Mouse (Mus musculus): Measurements from ENCODE around the gene Proser2.
"Not testable (repeated sequence)": the region's sequence is repeated elsewhere in the genome, so short reads cannot be mapped to it uniquely, and the experiment has no call there.

Gene Proser2

DNA sequence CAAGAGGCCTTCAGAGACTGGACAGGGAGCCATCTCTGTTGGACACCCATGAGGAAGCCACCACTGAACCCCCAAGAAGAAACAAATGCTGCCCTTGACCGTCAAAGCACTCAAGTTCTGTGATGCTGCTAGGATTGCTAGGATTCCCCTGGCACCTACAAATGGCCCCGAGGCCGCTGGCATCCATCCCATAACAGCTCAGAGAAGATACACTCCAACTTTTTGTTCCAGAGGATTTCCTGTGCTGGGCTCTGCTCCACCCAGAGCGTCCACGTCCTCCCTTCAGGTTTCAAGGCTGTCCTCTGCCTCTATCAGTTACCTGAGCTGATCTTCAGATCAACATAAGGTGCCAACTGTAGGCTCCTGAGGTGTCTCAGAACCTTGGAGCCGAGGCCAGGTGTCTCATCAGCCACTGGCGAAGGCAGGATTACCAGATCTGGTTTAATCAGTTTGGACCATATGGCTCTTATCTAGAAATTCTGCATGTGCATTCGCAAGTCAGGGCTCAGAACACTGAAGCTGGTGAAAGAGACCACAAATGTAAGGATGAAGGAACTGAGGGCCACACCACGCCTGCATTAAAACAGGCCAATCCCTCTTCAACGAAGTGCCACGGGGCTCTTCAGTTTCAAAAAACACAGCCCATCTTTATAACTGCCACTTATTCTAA, 1.7 kb downstream of the Proser2 start:
- peak; percentile 25 for DNase-seq

DNA sequence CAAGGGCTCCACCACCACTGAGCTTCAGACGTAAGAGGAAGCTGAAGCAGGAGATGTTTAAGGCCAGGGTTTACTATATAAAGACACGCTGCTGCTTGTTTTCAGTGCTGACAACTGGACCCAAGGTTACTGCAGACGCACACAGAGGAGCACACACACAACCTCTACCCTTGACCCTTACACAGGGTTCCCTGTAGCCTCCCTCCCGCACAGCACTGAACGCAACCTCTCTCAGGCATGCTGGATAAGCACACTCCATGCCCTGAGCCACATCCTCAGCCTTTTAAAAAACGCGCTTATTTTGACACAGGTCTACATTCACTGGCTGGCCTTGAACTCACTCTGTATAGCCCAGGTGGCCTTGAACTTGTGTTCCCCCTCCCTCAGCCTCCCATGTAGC, 7.0 kb downstream of the Proser2 start:
- no peak for DNase-seq

DNA sequence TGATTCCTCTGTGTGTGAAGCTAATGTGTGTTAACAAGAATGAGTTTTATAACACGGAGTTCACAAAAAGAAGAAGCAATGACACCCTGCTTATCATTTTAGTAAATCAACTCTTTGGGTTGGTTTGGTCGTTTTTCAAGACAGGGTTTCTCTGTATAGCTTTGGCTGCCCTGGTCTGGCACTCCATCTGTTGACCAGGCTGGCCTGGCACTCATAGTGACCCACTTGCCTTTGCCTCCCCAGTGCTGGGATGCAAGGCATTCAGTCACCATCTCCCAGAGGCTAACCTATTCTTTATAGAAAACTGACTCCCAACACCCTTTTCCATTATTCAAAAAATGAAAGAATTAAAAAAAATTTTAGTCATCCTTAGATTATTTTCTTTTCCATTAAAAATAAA, 8.9 kb downstream of the Proser2 start:
- DNase-seq, result no peak

DNA sequence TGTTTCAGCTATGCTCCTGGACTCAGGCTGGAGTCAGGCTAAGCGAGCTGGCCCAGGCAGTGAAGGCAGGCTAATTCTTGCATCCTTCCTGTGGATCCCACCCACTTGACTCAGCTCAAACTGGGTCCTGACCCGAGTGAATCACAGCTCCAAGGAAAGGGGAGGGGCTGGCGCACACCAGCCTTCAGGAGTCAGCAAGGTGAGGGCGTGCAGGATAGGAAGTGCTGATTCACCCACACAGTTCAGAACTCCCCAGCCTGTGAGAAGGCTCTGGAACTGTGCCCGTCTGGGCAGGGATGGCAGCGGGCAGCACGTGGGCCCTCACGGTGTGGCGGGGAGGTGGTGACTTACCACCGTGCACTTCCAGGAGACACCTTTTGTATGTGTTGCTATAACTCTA, 11.8 kb downstream of the Proser2 start:
- DNase-seq, result peak; percentile 75

DNA sequence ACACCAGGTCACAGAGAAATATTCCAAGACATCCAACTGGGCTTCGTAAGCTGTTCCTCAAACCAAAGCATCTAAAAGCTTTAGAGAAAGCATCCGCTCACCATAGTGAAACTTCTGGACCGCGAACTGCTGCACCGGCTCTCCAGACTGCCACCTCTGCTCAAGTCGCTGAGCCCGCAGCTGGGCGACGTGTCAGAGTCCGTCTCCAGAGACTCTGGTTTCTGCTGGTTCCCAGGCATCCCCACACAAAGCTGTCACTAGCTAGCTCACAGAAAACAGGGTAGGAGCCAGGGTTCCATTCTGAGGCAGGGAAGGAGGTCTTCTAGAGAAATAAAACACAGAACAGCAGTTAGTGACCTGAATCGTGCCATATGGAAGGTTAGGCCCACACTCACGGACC, 16.2 kb downstream of the Proser2 start:
- no peak for DNase-seq

DNA sequence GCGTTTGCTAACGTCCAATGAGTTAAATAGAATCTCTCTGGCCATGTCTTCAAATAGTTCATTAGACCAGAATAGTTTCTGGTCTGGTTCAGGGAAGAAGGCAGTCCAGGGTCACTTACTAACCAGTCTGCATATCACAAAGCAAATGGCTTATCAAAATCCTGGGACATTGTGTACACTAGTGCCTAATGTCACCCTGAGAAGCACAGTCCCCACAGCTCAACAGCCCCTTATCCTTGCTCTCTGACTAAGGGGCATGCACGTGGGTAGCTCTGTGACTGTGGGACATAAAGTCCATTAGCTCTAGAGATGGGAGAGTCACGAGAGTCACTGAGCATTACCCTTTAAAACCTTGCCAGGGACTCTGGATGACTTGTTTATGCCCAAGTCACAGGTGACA, 17.4 kb downstream of the Proser2 start:
- DNase-seq, result no peak

DNA sequence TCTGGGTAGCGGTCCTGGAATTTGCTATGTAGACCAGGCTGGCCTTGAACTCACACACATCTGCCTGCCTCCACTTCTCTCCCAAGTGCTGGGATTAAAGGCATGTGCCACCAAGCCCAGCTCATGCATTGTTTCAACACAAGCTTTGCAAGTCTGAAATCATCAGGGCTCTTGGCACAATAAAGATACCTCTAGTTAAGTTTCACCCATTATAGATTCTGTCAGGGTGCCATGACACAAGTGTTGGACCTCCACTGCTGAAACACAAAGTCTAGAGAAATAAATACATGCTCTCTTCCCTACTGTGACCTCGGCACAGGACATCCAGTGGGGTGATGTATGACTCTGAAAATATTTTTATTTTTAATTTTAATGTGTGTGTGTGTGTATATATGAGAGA, 24.6 kb downstream of the Proser2 start:
- no peak for DNase-seq

DNA sequence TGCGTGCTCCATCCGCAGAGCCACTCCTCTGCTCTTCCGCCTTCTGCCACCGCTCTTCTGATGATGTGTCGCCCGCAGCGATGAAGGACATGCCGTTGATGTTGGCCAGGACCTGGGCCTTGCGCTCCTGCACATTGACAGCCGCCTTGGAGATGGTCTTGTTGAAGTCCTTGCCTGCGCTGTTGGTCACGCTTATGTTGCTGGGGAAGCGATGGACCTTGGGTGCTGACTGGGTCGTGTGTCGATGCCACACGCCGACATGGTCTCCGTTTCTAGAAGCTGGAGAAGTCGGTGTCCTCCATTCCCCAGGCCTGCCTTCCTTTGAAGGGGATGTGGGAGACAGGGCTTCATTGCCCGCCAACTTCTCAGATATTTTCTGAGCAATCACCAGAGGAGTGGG, 29.3 kb downstream of the Proser2 start:
- no peak for DNase-seq

DNA sequence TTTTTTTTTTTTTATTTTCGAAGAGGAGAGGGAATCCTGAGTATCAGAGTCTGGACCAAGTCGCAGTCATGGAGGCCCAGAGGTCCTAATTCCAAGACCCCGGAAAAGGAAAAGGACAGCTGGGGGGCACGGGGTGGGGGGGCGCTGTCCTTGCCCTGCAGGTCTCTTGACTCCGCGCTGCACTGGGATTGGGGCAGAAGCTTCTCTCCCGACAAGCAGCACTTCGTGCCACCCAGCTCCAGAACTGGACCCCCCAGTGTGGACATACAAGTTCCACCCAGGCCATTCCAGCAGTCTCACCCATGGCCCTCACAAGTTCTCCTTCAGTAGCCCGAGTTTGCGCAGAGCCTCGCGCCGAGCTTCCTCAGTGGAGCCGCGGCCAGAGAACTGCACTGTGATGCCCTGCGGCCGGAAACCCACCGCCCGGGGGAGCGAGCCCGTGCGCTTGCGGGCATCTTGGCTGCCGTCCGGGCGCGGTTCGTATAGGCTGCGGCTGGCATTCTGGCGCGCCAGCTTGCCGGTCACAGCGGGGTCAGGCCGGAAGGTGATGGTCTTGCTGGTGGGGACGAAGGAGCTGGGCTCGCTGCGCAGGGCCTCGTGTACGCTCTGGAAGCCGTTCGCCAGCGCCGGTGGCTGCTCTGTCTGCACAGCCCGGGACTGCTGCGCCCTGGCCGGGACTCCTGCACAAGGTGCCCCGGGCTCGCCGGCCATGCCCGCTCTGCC, 29.8 kb downstream of the Proser2 start:
- DNase-seq, result no peak

DNA sequence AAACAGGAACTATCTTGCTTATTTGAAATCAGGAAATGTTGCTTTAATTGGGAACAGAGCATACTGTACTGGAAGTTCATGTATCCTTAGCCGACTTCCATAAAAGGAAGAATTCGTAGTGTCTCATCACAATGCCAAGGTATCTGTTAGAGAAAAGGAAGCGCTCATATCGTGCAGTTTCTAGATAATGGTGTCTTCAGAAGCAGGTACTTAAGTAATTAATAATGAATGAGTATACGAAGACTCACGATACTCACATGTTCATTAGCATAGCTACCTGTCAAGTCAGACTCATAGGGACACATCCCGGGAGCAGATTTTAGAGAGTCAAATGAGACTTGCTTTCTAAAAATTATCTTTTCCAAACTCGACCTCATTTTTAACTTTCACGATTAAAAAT, 30.6 kb downstream of the Proser2 start:
- no peak for DNase-seq

DNA sequence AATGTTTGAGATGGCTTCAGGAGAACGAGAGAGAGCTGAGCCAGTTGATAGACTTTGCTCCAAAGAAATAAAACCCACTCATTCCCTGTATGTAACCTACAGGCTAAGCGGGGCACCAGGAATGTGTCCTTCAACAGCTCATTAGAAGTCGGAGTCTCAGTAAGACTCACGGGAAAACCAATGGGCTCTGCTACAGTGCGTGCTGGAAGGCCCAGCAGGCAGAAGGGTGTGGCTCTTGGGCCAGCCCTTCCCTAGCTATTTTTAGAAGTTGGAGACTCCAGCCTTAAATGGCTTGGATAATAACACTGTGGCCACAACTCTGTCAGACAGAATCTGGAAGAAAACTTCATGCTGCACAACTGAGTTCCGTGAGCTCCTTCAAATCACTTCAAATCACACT, 31.1 kb downstream of the Proser2 start:
- peak; percentile 84 for DNase-seq

DNA sequence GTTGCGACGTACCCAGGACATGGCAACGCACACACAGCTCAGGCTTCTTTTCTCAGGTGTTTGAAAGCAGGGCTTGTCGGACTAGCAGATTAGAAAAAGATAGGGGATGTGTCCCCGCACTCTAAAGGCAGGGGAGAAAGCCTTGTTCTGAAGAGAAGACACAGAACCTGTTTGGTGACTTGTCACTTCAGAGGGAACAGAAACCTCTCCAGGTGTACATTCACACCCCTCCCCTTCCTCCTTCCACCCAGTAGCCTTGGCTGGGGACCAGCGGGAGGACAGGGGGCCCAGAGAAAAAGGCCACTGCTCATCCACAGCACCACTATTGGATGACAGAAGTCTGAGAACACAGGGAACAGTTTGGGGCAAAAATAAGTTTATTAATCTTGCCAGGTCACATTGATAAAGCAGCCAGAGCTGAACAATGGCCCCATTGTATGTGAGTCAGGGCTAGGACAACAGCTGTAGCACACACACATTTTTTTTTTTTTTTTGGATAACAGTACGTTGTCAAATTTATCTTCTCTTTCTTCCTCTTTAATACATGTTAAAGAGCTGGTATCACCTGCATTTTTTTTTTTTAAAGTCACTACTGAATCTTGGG, 32.8 kb downstream of the Proser2 start:
- DNase-seq, result peak; percentile 39

DNA sequence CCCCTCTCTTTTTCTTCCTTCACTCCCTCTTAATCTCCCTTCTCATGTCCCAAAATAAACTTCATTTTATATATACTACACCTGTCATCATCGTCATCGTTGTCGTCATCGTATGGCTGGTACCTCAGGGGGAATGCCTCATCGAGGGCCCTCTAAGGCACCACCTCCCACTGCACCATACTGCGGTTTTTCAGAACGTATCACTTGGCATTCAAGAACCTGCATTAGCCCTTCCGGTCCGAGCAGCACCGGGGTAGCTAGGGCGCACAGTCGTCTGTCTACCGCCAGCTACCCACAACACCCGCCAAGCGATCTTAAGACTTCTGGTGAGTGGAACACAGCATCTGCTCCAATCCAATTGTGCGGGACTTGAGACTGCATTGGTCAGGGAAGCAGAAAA, 40.1 kb downstream of the Proser2 start:
- not testable (repeated sequence) for DNase-seq

DNA sequence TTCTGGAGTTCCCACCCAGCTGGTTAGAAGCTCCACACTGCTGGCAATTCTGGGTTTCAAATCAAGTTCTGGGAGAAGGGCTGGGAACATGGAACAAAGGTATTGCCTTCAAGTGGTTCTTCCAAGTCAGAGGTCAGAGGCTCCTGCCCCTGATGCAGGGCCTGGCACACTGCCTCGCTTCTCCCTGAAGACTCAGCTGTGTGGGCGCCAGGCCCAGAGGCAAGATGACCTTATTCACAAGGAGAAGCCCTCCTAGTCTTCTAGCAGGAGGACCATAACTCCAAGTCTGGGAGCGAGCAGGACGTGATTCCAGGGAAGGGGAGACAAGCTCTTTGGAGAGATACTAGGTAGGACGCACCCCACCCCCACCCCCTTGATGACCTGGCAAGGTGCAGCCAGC, 42.9 kb downstream of the Proser2 start:
- peak; percentile 40 for DNase-seq

DNA sequence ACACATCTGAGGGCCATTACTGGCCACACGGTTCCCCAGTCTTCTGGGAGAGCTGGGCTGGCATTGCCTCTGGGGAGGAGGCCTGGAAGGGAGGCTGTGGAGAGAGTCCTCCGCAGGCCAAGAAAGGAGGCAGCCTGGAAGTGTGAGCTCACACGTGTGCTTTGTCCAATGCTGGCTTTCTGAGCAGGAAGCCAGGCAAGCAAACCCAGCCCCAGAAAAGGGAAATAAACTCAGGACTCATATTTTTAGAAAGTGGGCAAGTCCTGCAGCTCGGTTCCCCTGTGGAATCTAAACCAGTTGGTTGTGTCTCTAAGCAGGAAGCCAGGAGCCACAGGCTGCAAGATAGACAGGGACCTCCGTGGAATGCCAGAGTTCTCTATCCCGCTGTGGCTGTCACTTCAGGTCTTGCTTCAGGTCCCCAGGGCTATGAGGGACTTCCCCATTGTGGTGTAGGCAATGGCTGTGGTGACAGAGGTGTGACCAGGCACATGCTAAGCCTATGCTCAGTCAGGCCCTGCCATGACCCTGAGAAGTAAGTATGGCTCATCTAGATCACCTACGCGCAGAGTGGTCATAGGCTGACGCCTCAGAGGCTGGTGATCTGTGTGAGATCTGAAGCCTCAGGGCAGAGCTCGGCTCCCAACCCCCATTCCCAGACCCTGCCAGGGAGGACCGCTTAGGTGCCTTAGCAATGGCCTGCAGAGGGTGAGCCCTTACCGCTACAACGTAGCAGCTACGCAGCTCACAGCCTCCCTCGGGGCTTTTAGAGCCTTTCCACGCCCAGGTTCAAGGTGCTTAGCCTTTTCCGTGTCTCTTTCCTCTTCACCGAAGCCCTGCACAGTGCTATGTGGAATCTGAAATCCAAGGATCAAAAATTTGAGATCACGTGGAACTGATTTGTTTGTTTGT, 44.1 kb downstream of the Proser2 start:
- DNase-seq, result peak; percentile 34

DNA sequence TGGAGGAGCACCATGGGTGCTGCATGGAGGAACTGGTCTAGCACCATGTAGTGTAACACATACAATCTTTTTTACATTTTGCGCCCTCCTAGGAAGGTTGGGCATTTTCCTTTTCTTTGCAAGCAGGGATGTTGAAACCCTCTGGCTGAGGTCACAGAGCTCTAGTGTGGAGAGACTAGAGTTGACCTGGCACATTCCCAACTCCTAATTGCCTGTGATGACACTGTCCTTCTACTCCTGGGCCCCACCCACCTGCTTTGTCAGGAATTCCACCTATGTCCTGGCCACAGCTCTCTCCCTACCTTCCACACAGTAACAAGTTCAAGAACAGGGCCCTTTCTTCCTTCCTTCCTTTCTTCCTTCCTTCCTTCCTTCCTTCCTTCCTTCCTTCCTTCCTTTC, 46.3 kb downstream of the Proser2 start:
- peak; percentile 77 for DNase-seq

DNA sequence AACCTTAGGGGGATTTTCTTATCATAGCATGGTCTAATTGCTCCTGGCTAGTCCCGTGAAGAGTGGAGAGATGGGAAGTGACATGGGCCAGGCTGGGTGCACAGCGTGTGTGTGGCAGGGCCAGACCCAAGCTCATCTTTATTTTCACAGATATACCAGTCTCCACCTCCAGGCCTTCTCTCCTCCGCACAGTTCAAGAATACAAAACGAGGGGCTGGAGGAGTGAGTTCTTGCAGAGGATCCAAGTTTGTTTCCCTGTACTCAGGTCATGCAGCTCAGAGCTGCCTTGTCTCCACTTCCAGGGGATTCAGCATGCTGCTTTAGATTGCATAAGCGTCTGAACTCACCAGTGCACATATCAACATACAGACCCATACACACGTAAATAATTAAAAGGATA, 47.4 kb downstream of the Proser2 start:
- DNase-seq, result no peak

DNA sequence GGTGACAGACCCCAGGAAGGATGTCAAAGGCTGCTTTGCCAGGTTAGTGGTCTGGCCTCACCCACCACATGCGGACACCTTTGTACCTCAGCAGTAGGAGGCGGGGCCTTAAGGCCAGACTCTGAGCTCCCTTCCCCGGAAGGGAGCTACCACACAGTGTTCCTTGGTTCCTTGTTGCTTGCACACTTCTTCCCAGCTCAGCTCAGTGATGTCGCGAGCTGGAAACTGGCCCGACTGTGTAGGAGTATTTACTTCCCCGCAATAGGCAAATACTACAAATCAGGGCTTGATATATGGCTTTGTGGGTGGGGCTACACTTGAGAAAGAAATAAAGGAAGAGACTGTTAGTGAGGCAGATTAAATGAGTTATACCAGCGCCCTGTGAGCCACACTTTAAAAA, 48.9 kb downstream of the Proser2 start:
- peak; percentile 87 for DNase-seq

DNA sequence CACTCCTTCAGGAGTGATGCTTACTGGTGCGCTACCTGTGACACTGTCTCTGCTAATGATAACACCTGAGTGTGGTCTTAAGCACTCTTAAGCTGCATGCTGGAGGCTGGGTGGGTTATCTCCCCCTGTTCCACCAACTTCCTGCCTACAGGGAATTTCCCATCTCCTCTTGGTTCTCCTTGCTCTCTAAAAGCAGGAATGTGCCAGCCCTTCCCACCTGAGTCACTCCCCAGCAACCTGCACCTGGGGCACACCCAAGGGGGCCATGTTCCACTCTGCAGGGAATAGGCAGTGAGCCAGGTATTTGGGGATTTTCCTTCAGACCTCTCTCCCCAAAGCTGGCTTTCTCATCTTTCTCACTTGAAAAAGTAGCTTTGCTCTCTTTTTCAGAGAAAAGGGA, 50.0 kb downstream of the Proser2 start:
- no peak for DNase-seq

DNA sequence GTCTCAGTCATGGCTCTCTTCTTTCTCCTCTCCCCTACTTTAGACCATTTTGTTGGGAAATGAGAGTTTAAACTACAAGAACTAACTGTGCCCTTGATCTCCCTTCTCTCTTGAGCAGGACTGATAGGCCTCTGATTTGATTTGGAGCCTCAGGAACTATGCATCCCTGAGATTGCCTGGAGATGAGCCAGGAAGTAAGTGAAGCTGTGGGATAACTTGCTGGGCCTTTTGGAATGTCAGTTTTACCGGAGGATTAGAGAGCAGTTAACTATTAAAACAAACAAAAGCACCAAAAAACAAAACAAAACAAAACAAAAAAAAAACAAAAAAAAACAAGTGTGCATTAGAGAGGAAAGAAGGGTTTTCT, 54.5 kb downstream of the Proser2 start:
- DNase-seq, result no peak

DNA sequence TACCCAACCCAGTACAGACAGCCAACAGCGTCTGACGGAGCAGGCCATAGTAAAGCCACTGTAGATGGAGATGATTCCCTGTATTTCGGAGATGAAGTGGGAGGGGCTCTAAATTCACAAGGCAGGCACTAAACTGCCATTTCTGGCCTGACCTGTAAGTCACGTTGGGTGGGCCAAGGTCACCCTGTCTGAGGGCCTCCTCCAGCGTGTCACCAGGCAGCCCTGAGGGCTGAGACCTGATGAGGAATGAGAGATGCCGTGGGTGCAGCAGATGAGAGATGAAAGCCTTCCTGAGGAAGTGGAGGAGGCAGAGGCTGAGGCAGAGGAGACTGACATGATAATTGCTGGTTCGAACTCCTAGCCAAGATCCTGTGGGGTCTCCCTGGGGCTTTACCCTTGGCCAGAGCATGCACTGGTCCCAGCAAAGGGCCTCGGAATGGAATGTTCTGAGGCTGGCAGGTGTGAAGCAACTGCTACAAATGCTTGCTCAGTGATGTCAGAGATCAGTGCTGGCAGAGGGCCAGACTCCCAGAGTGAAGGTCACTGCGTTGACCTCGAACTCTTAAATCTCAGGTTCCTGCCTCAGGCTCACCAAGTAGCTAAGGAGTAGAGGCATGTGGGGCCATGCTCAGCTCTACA, 55.0 kb downstream of the Proser2 start:
- DNase-seq, result peak; percentile 63

DNA sequence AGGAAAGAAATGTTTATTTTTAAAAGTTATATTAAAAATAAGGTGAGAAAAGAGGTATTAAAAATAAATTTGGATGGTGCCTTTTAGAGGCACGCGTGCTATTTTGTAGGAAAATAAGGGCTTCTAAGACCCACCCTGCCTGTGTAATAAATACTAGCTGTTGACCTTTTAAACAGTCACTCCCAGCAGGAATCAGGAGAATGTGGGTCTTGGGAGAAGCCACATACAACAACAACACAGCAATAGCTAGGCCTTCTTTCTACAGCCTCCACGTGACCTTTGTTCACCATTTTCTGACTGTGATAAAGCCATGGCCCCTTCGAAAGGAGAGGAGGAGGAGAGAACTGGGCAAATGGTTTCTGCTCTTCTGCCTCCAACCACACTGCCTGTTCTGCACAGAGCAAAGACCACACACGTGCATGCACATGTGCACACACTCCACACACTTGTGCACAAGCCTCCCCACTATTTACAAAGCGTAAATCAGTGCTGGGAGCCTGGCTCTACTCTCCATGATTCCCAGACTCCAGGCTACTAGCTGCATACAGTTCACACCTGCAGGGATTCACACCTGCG, 57.2 kb downstream of the Proser2 start:
- no peak for DNase-seq

All from lung, postnatal 36 days (tissue).